Mouse (Mus musculus): Measurements from ENCODE around the gene Depp1.

Depp1 gene

GRCm38 (mm10) chr6:116682317-116682716 lies 31.9 kb downstream of the Depp1 start:
- DNase-seq (ENCODE audit: low read depth, low spot score): peak; percentile 54

DNA sequence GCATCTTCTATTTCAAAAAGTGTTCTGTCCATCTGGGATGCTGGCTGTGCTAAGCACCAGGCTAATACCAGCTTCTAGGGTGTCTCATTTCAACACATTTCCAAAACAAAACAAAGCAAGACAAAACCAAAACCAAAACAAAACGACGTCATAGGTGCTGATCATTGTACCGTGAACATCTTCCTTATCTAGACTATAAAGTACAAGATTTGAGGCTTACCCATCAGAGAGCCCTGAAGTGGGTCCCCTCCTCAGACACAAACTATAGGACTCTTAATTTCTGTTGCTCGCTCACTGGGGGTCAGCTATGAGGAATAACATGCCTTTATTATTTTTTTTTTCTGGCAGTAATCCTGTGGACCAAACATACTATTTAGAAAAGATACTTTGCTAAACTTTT lies 43.2 kb downstream of the Depp1 start:
- no peak for DNase-seq (ENCODE audit: low read depth, low spot score)

GRCm38 (mm10) chr6:116694346-116694745 lies 43.9 kb downstream of the Depp1 start:
- no peak for DNase-seq (ENCODE audit: low read depth, low spot score)

GRCm38 (mm10) chr6:116697413-116697812 lies 47.0 kb downstream of the Depp1 start:
- DNase-seq (ENCODE audit: low read depth, low spot score): no peak

DNA sequence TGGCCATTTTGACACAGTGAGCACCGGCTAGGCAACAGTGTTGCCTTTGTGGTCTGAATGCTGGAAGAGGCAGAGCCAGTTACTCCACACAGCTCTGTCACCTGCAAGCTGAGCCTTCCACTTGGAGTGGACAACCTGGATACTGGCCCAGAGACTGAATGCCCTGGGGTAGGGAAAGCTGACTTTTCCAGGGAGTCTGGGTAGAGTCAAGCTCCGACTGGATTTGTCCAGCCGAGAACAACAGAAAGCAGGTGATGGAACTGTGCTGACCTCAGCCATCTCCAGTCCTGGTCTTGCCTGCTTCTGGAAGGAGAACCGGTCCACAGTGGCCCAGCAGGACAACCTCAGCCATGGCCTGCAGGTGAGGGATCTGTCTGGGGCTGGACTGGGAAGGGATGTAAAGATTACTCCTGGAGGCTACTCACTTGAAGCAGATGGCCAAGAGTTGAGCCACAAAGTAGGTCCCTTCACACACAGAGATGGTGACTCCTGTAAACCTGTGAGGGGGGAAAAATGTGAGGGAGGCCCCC lies 47.6 kb downstream of the Depp1 start:
- no peak for DNase-seq (ENCODE audit: low read depth, low spot score)

- DNase-seq (ENCODE audit: low read depth, low spot score): no peak
Measured at GRCm38 (mm10) chr6:116700821-116701220, 50.4 kb downstream of the Depp1 start.

Measured in skeletal muscle tissue, adult 2 months (tissue).